Mouse (Mus musculus) midbrain, embryonic 14.5 days (tissue): ENCODE results near the gene Cenpu. TPM values are rescaled to one million over a fixed set of nuclear protein-coding genes. Genes with fewer than 3 reads are reported as not detected.

Experiments used
- ATAC-seq: fragments of 200-750 bp; cut with Nextera tagmentation; 2 replicates; pipeline ENCODE4 v1.8.0; 2017; ENCODE audit warnings: moderate number of reproducible peaks, moderate library complexity; ENCODE audit not compliant: low FRiP score, low TSS enrichment
- DNase-seq: peaks from one replicate; pipeline ENCODE4 v3.0.0-alpha.2; 2015
- H3K27ac ChIP-seq: fragments of 300-500 bp; sonication (generic); replicated peaks from 2 replicates; pipeline ENCODE4 v1.5.1; 2014; ENCODE audit warnings: mild to moderate bottlenecking, low read depth, low read length, moderate library complexity
- H3K27me3 ChIP-seq: fragments of 300-500 bp; sonication (generic); 2 replicates; pipeline ENCODE4 v1.6.1; 2014; ENCODE audit warnings: low read length, control low read depth, mixed read lengths; ENCODE audit not compliant: control insufficient read depth, insufficient read depth
- H3K36me3 ChIP-seq: fragments of 300-500 bp; sonication (generic); 2 replicates; pipeline ENCODE4 v1.6.1; 2014; ENCODE audit warnings: low read length, control low read depth; ENCODE audit not compliant: control insufficient read depth, insufficient read depth
- H3K4me1 ChIP-seq: fragments of 300-500 bp; sonication (generic); 2 replicates; pipeline ENCODE4 v1.6.1; 2014; ENCODE audit warnings: mild to moderate bottlenecking, antibody characterized with exemption, low read length, control low read depth; ENCODE audit not compliant: control insufficient read depth, insufficient read depth
- H3K4me2 ChIP-seq: fragments of 300-500 bp; sonication (generic); 2 replicates; pipeline ENCODE4 v1.6.1; 2014; ENCODE audit warnings: mild to moderate bottlenecking, low read length, moderate library complexity
- H3K4me3 ChIP-seq: fragments of 300-500 bp; sonication (generic); replicated peaks from 2 replicates; pipeline ENCODE4 v1.5.1; 2014; ENCODE audit warnings: low read depth, low read length
- H3K9ac ChIP-seq: fragments of 300-500 bp; sonication (generic); replicated peaks from 2 replicates; pipeline ENCODE4 v1.6.1; 2014; ENCODE audit warnings: mild to moderate bottlenecking, low read length, moderate library complexity
- H3K9me3 ChIP-seq: fragments of 300-500 bp; sonication (generic); 2 replicates; pipeline ENCODE4 v1.6.1; 2016; ENCODE audit warnings: low read length, control low read depth, mixed read lengths; ENCODE audit not compliant: control insufficient read depth
- WGBS: fragments of 180-500 bp; shearing (Covaris S2); extraction: QIAGEN DNeasy Blood & Tissue Kit; methylation state at CpG from one replicate; pipeline ENCODE4 v1.1.7; 2014; 5-methylcytosine and 5-hydroxymethylcytosine counted together
- polyA plus RNA-seq: library from polyadenylated mRNA; unstranded; fragments of >200 nt; fragmentation: Nextera tagmentation; extraction: Ambion mirVana; gene quantifications from 2 replicates; pipeline ENCODE4 v1.2.1, GENCODE M21; 2014

The Cenpu gene
- polyA plus RNA-seq, 1 experiment from 2014 or later: 8.6 TPM

DNA sequence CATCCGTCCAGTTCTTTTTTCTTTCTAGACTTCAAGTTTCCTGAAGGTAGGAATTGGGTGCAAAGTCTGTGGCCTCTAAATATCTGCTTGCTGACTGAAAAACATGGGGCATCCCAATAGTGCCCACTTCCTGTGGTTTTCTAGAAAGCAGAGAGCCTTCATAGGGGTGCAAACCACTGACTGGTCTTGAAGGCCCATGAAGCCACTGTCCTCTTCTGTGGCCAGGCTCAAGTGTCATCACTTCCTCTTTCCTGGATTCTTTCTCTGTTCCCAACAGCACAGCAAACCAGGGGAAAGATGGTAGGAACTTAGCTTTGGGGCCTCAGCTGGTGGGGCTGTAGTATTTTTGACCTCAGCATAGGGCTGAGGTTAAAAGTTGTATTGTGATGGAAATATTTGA is 76.8 kb downstream of the Cenpu start:
- Histone ChIP-seq H3K27me3 (no peaks in the 10 kb centered on the region), H3K4me2 (no peak overlapping the region), H3K9me3 (no peaks in the 10 kb centered on the region), H3K36me3 (peaks cover 35% of the 10 kb centered on the region), H3K4me3 (no peak overlapping the region), H3K9ac (no peak overlapping the region), H3K4me1 (no peaks in the 10 kb centered on the region), H3K27ac (no peak overlapping the region)
- WGBS: 95% methylated on average over 1 of the region's 1 CpGs
- DNase-seq (no peak), ATAC-seq (no peak)

Other genes with a start within 250 kb of the Cenpu start
- gene Acsl1, start 81.0 kb upstream of the Cenpu start, polyA plus RNA-seq: 13.9 and 20.0 TPM in 2 replicates
- 6.9 and 11.8 TPM in 2 replicates for gene Primpol, start 65.2 kb downstream of the Cenpu start, polyA plus RNA-seq
- gene Casp3, start 65.3 kb downstream of the Cenpu start, polyA plus RNA-seq: 159 and 200 TPM in 2 replicates
- 6.4 and 7.5 TPM in 2 replicates for gene Irf2, start 187.7 kb downstream of the Cenpu start, polyA plus RNA-seq